ENCODE assay signal across 8 mouse cellular contexts in the genomic region with DNA sequence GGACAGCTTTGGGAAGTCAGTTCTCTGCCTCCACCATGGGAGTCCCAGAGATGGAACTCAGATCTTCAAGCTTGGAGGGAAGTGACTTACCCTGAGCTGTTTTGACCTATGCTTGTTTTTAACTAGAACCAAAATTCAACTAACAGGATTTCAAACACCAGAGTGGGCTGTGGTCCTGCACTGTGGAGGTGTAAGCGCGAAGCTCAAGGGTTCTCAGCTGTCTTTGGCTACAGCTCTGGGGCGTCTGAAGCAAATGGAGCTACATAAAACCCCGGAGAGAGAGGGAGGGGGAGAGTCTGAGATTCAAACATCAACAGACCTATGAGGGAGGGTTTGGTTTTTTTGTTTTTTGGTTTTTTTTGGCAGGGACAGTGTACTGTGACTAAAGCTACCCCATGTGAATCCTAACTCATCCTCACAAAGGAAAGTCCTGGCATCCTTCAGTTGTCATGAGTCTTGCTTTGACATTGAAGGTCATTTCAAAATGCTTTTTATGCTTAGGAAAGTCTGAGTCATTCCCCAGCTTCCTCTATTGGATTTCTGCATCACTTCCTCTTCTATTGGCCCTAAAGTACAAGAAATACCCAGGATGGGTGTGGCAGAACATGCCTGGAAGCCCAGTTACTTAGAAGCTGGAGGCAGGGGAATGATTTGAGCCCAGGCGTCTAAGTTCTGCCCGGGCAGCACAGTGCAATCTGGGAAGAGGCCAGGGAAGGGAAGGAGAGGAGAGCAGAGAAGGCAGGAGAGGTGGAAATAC. TPM values are rescaled to one million over a fixed set of nuclear protein-coding genes. Genes with fewer than 3 reads are reported as not detected.
DNase-seq lines count a peak whose midpoint lies in the region; ATAC-seq and TF ChIP-seq lines count a peak whose summit lies in the region.

No protein-coding gene starts in this region.

- TF ChIP-seq CTCF in small intestine, adult 2 months (IDR thresholded peaks at IDR 0.05; ENCODE audit: extremely low read depth, insufficient read length, insufficient replicate concordance, low read depth, low read length) = no peak

- H3K4me3 ChIP-seq in limb, embryonic 14.5 days (replicated peaks; ENCODE audit: low read length) = no peak overlapping the region
- H3K4me3 ChIP-seq in small intestine, adult 2 months (ENCODE audit: low read depth, low read length) = no peak overlapping the region

- H3K4me2 ChIP-seq in limb, embryonic 14.5 days (replicated peaks; ENCODE audit: low read depth, low read length, severe bottlenecking) = no peak overlapping the region

- H3K4me1 ChIP-seq in limb, embryonic 14.5 days (ENCODE audit: control insufficient read depth, insufficient read depth, low read length) = peaks cover 14% of the 10 kb centered on the region; the same call in 1 of the 2 replicates
- H3K4me1 ChIP-seq in small intestine, adult 2 months (ENCODE audit: control insufficient read depth, insufficient read depth, insufficient read length, low read length) = peaks cover 13% of the 10 kb centered on the region

- DNase-seq in A20 (ENCODE audit: low read depth, low spot score) = peak; percentile 71
- peak; percentile 36 for DNase-seq in gastrocnemius, postnatal 14 days
- peak; percentile 36 for DNase-seq in limb, embryonic 14.5 days (ENCODE audit: low spot score)
- no peak for DNase-seq in left cerebral cortex, postnatal 4 days
- no peak for DNase-seq in ovary, postnatal 14 days (ENCODE audit: low spot score)
- no peak for DNase-seq in left cerebral cortex, postnatal 14 days (ENCODE audit: low spot score in 2 of 2)

- H3K27ac ChIP-seq in limb, embryonic 14.5 days (replicated peaks; ENCODE audit: low read depth, low read length) = peak overlapping the region; percentile 68
- peak overlapping the region; percentile 79 for H3K27ac ChIP-seq in small intestine, adult 2 months (ENCODE audit: insufficient read depth, low read depth, low read length)

- WGBS in limb, embryonic 14.5 days = 48% methylated on average over 6 of the region's 6 CpGs
- 44% methylated on average over 6 of the region's 6 CpGs for WGBS in small intestine, adult 2 months

- ATAC-seq in CD4-positive, CD25-positive, alpha-beta regulatory T cell, adult 4 months = peak; percentile 78
- ATAC-seq in limb, embryonic 14.5 days (ENCODE audit: low FRiP score, low read depth) = no peak

- no peaks in the 10 kb centered on the region for H3K27me3 ChIP-seq in limb, embryonic 14.5 days (ENCODE audit: control insufficient read depth, insufficient read depth, low read length)
- no peaks in the 10 kb centered on the region for H3K27me3 ChIP-seq in small intestine, adult 2 months (ENCODE audit: control insufficient read depth, insufficient read depth, low read length)

- TF ChIP-seq POLR2A in limb, embryonic 14.5 days (IDR thresholded peaks at IDR 0.05; ENCODE audit: borderline replicate concordance, extremely low read depth, insufficient read depth, insufficient read length) = no peak
- no peak for TF ChIP-seq POLR2A in small intestine, adult 2 months (IDR thresholded peaks at IDR 0.05; ENCODE audit: low read depth, low read length)

- no peaks in the 10 kb centered on the region for H3K9me3 ChIP-seq in limb, embryonic 14.5 days (ENCODE audit: control insufficient read depth, low read length)

- intact Hi-C loops in gastrocnemius, postnatal 14 days (cut with DNase I; ENCODE audit: low total_unique reads) = no loop called here
- intact Hi-C loops in left cerebral cortex, postnatal 4 days (cut with DNase I) = no loop called here
- intact Hi-C loops in left cerebral cortex, postnatal 14 days (cut with DNase I) = no loop called here

- H3K9ac ChIP-seq in limb, embryonic 14.5 days (ENCODE audit: low read depth, low read length, severe bottlenecking) = no peak overlapping the region

- no peaks in the 10 kb centered on the region for H3K36me3 ChIP-seq in limb, embryonic 14.5 days (ENCODE audit: control insufficient read depth, insufficient read depth, low read length)
- no peaks in the 10 kb centered on the region for H3K36me3 ChIP-seq in small intestine, adult 2 months (ENCODE audit: control insufficient read depth, insufficient read depth, low read length)

RNA-seq across cellular contexts. Expression of a gene that starts 8.1 kb away (rescaled TPM):
- polyA plus RNA-seq in CD4-positive, CD25-positive, alpha-beta regulatory T cell, adult 4 months (2017; shearing (Covaris generic)) = 10 to 100 TPM; 61.0 to 96.6 TPM
- total RNA-seq in gastrocnemius, postnatal 14 days (2021) = 100 to 1,000 TPM in 1 of 2 experiments, 10 to 100 TPM in 1; 98.8 to 124 TPM
- polyA plus RNA-seq in limb, embryonic 14.5 days (2012; rRNA removed) = 64.5 and 72.1 TPM in 2 replicates
- polyA plus RNA-seq in limb, embryonic 14.5 days (2014; fragmentation: Nextera tagmentation; extraction: Ambion mirVana) = 67.8 and 73.5 TPM in 2 replicates
- 119 and 327 TPM in 2 replicates for polyA plus RNA-seq in small intestine, adult 2 months (2012; rRNA removed)
- total RNA-seq in left cerebral cortex, postnatal 4 days (2021) = 10 to 100 TPM; 76.4 to 80.1 TPM
- 10 to 100 TPM; 58.6 to 69.2 TPM for total RNA-seq in left cerebral cortex, postnatal 14 days (2021)

RNA-seq across cellular contexts. Expression of a gene that starts 25.7 kb away (rescaled TPM):
- polyA plus RNA-seq in CD4-positive, CD25-positive, alpha-beta regulatory T cell, adult 4 months (2017; shearing (Covaris generic)) = 10 to 100 TPM; 81.6 to 97.8 TPM
- total RNA-seq in gastrocnemius, postnatal 14 days (2021) = 10 to 100 TPM; 78.4 to 79.8 TPM
- polyA plus RNA-seq in limb, embryonic 14.5 days (2012; rRNA removed) = 32.6 and 43.4 TPM in 2 replicates
- polyA plus RNA-seq in limb, embryonic 14.5 days (2014; fragmentation: Nextera tagmentation; extraction: Ambion mirVana) = 67.8 and 74.7 TPM in 2 replicates
- polyA plus RNA-seq in small intestine, adult 2 months (2012; rRNA removed) = 5.2 and 10.1 TPM in 2 replicates
- 100 to 1,000 TPM; 135 to 145 TPM for total RNA-seq in left cerebral cortex, postnatal 4 days (2021)
- 100 to 1,000 TPM; 332 to 337 TPM for total RNA-seq in left cerebral cortex, postnatal 14 days (2021)

RNA-seq across cellular contexts. Expression of a gene that starts 37.3 kb away (rescaled TPM):
- polyA plus RNA-seq in CD4-positive, CD25-positive, alpha-beta regulatory T cell, adult 4 months (2017; shearing (Covaris generic)) = 1 to 10 TPM; 2.3 to 5.2 TPM
- total RNA-seq in gastrocnemius, postnatal 14 days (2021) = 10 to 100 TPM; 27.1 to 50.8 TPM
- polyA plus RNA-seq in limb, embryonic 14.5 days (2012; rRNA removed) = 3.3 and 3.6 TPM in 2 replicates
- polyA plus RNA-seq in limb, embryonic 14.5 days (2014; fragmentation: Nextera tagmentation; extraction: Ambion mirVana) = 2.8 and 3.4 TPM in 2 replicates
- polyA plus RNA-seq in small intestine, adult 2 months (2012; rRNA removed) = 6.4 and 8.2 TPM in 2 replicates
- 1 to 10 TPM; 1.4 to 1.9 TPM for total RNA-seq in left cerebral cortex, postnatal 4 days (2021)
- 1 to 10 TPM; 2.0 TPM for total RNA-seq in left cerebral cortex, postnatal 14 days (2021)

Comparison
In these comparisons a context has a peak if more than half of its experiments do, and no peak if none do; other contexts are left out.
1. DNase-seq: peak in A20 (single experiment), gastrocnemius, postnatal 14 days (single experiment) and limb, embryonic 14.5 days (single experiment); none in left cerebral cortex, postnatal 4 days (single experiment), ovary, postnatal 14 days (single experiment) and left cerebral cortex, postnatal 14 days (0 of 2).
2. RNA of a gene that starts 37.3 kb away (total RNA-seq): 27.1 to 50.8 TPM in gastrocnemius, postnatal 14 days; 2.0 TPM in left cerebral cortex, postnatal 14 days and 1.4 to 1.9 TPM in left cerebral cortex, postnatal 4 days; every median in the first group is over 4 times any median in the second.